Mouse (Mus musculus) testis, adult 2 months (tissue): Measurements from ENCODE around the gene Lin37.

Source experiments
- CTCF ChIP-seq: fragments of 200-500 bp; IDR thresholded peaks from 2 replicates; pipeline ENCODE4 v1.5.1; 2012; ENCODE audit warnings: low read depth, mild to moderate bottlenecking, inconsistent platforms, low read length, moderate library complexity; ENCODE audit not compliant: control insufficient read depth, insufficient read depth, insufficient replicate concordance
- POLR2A ChIP-seq: fragments of 200-500 bp; IDR thresholded peaks from 2 replicates; pipeline ENCODE4 v1.6.1; 2012; ENCODE audit warnings: low read depth, mild to moderate bottlenecking, inconsistent platforms, low read length, moderate library complexity; ENCODE audit not compliant: control insufficient read depth

DNA sequence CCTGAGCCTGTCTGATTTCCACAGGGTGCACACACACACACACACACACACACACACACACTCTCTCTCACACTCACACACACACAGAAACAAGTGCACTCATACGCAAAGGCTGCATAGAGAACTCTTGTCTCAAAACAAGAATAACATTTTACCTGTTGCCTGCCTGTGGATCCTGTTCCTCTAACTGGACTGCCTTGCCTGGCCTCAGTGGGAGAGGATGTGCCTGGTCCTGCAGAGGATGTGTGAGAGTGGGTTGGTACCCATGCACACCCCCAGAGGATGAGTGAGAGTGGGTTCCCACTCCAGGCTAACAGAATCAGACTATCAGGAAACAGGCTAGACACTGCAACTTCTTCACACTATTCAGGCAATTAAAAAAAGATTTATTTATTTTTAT lies 9.0 kb downstream of the Lin37 start:
- TF ChIP-seq CTCF (no peak), POLR2A (no peak)
